13 mouse cellular contexts compared by ENCODE assay signal in the genomic region with DNA sequence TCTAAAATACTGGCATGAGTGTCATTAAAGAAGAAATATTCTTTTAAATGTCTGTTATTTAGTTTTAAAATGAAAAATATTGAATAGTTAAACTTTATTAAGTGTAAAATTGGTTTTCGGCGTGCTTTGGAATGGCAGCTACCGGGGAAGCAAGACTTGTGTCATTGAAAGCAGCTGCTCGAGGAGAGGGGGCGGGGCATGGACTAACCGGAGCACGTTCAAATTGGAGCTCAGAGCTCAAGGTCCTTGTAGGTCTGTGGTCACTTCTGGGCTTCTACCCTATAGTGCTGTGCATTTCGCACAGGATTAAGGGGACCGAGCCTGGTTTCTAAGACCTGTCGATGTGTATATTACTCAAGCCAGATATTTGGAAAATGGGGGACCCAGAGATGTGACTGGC.
DNase-seq lines count a peak whose midpoint lies in the region; ATAC-seq lines count a peak whose summit lies in the region.
"Had no signal": no experiment of that assay in that cellular context is flagged by ENCODE, and none has a peak within 500 bp of the region (broad histone marks: within the 10 kb centered on the region; RNA-seq: fewer than 3 reads in every experiment).

No protein-coding gene starts in this region.

- H3K36me3 ChIP-seq in kidney, embryonic 14.5 days (ENCODE audit: control insufficient read depth, insufficient read depth, low read length) = no peaks in the 10 kb centered on the region
- no peaks in the 10 kb centered on the region for H3K36me3 ChIP-seq in midbrain, embryonic 13.5 days
- H3K36me3 ChIP-seq: limb, embryonic 13.5 days; stomach, embryonic 15.5 days had no signal

- H3K9ac ChIP-seq in kidney, embryonic 14.5 days (ENCODE audit: low read depth, low read length) = no peak overlapping the region
- H3K9ac ChIP-seq in midbrain, embryonic 13.5 days (replicated peaks) = no peak overlapping the region
- H3K9ac ChIP-seq: limb, embryonic 13.5 days; stomach, embryonic 15.5 days had no signal

- peak; percentile 6 for DNase-seq in kidney, postnatal 14 days
- DNase-seq in R1 (ENCODE audit: low read depth, low spot score) (peak; percentile 9), ZHBTc4 (ENCODE audit: low read depth, low spot score) (peak; percentile 21)
- DNase-seq in gastrocnemius, postnatal 25 days = peak; percentile 19
- no peak for DNase-seq in right cerebral cortex, postnatal 4 days
- no peak for DNase-seq in right cerebral cortex, postnatal 14 days
- DNase-seq: layer of hippocampus, postnatal 36 days; thymus, postnatal 4 days had no signal

- no peaks in the 10 kb centered on the region for H3K9me3 ChIP-seq in kidney, embryonic 14.5 days (ENCODE audit: control insufficient read depth, low read length)
- H3K9me3 ChIP-seq in midbrain, embryonic 13.5 days = no peaks in the 10 kb centered on the region
- H3K9me3 ChIP-seq: limb, embryonic 13.5 days; stomach, embryonic 15.5 days had no signal

- ATAC-seq in kidney, embryonic 14.5 days (ENCODE audit: low FRiP score, low TSS enrichment) = no peak
- ATAC-seq in midbrain, embryonic 13.5 days = no peak

- H3K27ac ChIP-seq in kidney, embryonic 14.5 days (ENCODE audit: low read depth, low read length) = no peak overlapping the region
- no peak overlapping the region for H3K27ac ChIP-seq in midbrain, embryonic 13.5 days
- H3K27ac ChIP-seq: limb, embryonic 13.5 days; stomach, embryonic 15.5 days had no signal

- no peaks in the 10 kb centered on the region; the same call in 1 of the 2 replicates for H3K4me1 ChIP-seq in kidney, embryonic 14.5 days (ENCODE audit: control insufficient read depth, insufficient read depth, low read length)
- no peaks in the 10 kb centered on the region for H3K4me1 ChIP-seq in midbrain, embryonic 13.5 days (replicated peaks)
- H3K4me1 ChIP-seq: stomach, embryonic 15.5 days had no signal

- H3K4me2 ChIP-seq in kidney, embryonic 14.5 days (replicated peaks; ENCODE audit: low read depth, low read length) = no peak overlapping the region
- no peak overlapping the region for H3K4me2 ChIP-seq in midbrain, embryonic 13.5 days (replicated peaks)
- H3K4me2 ChIP-seq: limb, embryonic 13.5 days; midbrain, embryonic 11.5 days; stomach, embryonic 15.5 days had no signal

- no peaks in the 10 kb centered on the region for H3K27me3 ChIP-seq in kidney, embryonic 14.5 days (ENCODE audit: control insufficient read depth, insufficient read depth, low read length)
- no peaks in the 10 kb centered on the region for H3K27me3 ChIP-seq in midbrain, embryonic 13.5 days
- H3K27me3 ChIP-seq: stomach, embryonic 15.5 days had no signal

- H3K4me3 ChIP-seq in kidney, embryonic 14.5 days (ENCODE audit: low read length) = no peak overlapping the region
- H3K4me3 ChIP-seq in midbrain, embryonic 13.5 days (replicated peaks) = no peak overlapping the region
- H3K4me3 ChIP-seq: limb, embryonic 13.5 days; stomach, embryonic 15.5 days had no signal

- WGBS in kidney, embryonic 14.5 days = 64% methylated on average over 10 of the region's 10 CpGs
- 74% methylated on average over 10 of the region's 10 CpGs for WGBS in midbrain, embryonic 13.5 days

Comparison
In these comparisons a context has a peak if more than half of its experiments do, and no peak if none do; other contexts are left out.
1. DNase-seq: peak in kidney, postnatal 14 days (single experiment), R1 (single experiment), ZHBTc4 (single experiment) and gastrocnemius, postnatal 25 days (single experiment); none in right cerebral cortex, postnatal 4 days (single experiment) and right cerebral cortex, postnatal 14 days (single experiment).